Mouse (Mus musculus): ENCODE results near the gene Rap1b.
"Not testable (repeated sequence)": the region's sequence is repeated elsewhere in the genome, so short reads cannot be mapped to it uniquely, and the experiment has no call there.

Gene Rap1b

DNA sequence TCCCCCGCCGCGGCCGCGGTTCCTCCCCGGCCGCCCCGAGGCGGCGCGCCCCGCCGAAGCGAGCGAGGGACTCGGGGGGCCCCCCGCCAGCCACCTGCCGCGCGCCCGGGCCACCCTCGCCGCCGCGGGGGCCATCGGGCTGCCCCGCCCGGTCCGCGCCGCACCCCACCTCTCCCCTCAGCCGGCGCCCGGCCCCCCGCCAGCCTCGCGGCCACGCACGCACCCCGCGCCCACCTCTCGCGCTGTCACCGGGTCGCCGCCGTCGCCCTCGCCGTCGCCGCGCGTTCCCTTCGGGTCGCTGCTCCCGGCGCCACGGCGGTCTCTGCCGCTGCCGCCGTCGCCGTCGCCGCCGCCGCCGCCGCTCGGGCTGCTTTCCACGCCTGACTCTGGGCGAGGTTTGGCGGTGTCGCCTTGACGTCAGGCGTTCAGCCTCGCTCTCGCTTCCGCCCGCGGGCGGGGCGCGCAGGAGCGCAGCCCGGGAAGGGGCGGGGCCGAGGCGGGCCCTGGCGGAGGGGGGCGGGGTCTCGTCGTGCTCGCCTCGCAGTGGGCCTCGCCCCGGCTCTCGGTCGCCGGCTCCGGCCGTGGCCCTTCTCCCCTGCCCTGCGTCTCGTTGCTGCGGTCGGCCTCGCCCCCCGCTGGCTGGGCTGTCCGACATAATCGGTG is at the start of gene Rap1b:
Rap1b (minus strand) TSS at position 439 of the 663 bp plus-strand sequence.
- peak; percentile 74 for DNase-seq (ENCODE audit: low read depth, low spot score)

- no peak for DNase-seq (ENCODE audit: low read depth, low spot score)
Observed at GRCm38 (mm10) chr10:117895186-117895585, 49.4 kb upstream of the Rap1b start.

DNA sequence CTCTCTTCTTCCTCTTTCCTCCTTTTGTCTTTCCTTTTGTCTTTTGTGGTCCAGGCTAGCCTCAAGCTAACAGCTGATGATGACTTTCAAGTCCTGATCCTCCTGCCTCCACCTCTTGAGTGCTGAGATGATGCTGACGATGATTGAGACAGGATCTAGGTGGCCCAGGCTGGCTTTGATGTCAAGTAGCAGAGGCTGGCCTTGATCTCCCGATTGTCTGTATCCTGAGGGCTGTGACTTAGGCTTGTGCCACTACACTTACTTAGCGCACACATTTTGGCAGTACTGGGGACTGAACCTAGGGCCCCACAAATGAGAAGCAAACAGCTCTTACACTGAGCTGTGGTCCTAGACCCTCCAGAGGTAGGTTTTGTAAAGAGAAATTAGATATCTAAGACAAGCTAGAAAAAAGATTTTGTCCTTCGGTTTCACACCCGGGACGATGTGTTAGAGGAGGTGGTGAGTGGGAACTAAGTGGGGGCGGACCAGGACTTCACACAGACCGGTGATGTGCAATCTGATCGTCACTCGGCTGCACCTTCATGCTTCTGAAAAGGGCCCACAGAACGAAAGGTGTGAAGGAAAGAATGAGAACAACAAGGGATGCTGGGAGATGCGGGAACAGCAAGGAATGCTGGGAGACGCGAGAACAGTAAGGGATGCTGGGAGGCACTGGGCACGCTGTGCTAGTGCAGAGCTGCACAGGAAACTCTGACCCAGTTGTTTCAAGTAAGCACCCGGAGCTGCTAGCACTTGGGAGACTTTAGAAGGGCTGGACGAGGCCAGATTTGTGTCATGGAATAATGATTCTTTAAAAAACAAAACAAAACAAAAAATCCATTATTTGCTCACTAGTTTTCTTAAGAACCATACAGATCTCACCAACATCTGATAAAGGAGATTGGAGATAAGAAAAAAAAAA is 48.5 kb upstream of the Rap1b start:
- DNase-seq (ENCODE audit: low read depth, low spot score): no peak

DNA sequence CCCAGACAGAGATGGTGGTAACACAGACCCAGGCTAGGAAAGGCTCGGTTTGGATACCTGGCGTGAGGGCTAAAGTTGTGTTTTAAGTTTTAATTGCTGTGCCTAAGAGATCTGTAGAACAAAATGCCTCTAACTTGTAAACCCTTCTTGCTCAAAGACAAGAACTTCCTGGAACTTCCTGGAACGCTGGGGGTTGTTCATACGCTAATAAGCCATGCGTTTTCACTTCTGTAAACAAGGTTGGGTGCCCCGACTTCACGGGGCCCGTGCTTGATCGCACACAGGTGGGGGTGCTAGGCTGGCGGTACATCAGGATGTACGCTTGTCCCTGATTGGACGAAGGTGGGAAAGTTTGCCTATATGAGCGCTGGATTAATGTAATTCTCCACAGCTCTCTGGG is 47.3 kb upstream of the Rap1b start:
- DNase-seq (ENCODE audit: low read depth, low spot score): not testable (repeated sequence)

GRCm38 (mm10) chr10:117891327-117891726 is 45.5 kb upstream of the Rap1b start:
- no peak for DNase-seq (ENCODE audit: low read depth, low spot score)

- no peak for DNase-seq (ENCODE audit: low read depth, low spot score)
Observed at GRCm38 (mm10) chr10:117888822-117889221, 43.0 kb upstream of the Rap1b start.

- DNase-seq (ENCODE audit: low read depth, low spot score): no peak
Observed at GRCm38 (mm10) chr10:117885358-117885757, 39.5 kb upstream of the Rap1b start.

- DNase-seq (ENCODE audit: low read depth, low spot score): no peak
Observed at GRCm38 (mm10) chr10:117884760-117885159, 38.9 kb upstream of the Rap1b start.

DNA sequence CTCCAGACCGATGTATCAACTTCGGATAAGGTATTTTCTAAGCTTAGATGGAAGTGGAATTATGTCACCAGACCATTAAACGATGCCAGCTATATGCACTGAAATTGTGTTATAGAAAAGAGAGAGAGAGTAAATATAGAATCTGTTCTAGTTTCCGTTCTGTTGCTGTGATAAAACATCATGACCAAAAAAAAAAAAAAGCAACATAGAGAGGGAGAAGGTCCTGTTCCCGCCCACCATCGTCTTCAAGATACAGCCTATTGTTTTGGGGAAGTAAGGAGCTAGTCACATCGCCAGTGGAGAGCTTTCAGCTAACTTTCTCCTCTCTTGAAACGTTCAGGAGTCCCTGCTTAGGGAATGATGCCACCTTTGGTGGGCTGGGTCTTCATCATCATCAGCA is 37.6 kb upstream of the Rap1b start:
- DNase-seq (ENCODE audit: low read depth, low spot score): no peak

GRCm38 (mm10) chr10:117878628-117879027 is 32.8 kb upstream of the Rap1b start:
- DNase-seq (ENCODE audit: low read depth, low spot score): peak; percentile 31

DNA sequence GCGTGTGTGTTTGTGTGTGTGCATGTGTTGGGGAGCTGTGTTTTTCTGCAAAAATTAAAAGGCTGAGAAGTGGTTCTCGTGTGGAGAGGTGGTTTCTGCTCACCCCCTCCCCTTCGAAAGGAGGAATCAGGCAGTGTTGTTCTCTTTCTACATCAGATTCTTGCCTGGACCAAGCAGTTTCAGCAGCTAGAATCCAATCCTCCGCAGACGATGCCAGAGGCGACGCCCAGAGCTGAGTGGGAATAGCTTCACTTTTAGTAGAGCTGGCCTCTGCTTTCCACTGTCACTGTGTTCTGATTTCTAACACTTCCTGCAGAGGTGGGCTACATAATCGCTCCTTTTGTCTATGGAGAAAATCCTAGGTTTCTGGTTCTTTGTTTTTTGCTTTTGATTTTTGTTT is 31.0 kb upstream of the Rap1b start:
- peak; percentile 31 for DNase-seq (ENCODE audit: low read depth, low spot score)

DNA sequence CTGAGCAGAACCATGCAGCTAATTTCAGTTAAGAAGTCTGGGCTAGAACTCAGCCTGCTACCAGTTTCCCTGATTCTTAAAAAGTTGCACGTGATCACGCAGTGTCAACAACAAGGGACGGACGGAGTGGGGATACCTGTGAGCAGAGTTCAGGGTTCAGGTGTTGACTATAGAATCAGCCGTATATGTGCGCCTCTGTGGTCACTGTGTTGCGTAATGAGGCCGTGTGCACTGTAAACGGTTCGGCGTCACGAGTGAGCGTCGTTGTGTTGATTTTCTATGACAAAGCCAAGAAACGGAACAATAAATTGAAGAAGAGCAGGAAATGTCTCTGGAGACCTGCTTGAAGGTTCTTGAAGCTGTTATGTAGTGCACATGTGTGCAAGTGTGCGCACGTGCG is 30.6 kb upstream of the Rap1b start:
- no peak for DNase-seq (ENCODE audit: low read depth, low spot score)

DNA sequence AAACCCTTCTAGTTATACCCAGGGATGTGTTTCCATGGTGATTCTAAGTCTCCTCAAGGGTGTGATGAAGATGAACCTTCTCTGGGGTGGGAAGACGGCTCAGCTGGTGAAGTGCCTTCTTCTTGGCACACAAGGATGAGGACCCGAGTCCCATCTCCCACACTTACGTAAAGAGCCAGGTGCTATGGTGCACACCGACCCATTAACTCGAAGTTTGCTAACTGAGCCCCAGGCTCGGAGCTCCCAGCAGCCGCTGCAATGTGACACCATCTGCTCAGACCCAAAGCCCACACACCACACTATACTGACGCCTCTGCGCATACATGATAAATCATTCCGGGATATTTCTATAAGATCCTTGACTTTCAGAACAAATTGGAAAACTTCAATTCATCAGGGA is 29.1 kb upstream of the Rap1b start:
- DNase-seq (ENCODE audit: low read depth, low spot score): peak; percentile 71

- no peak for DNase-seq (ENCODE audit: low read depth, low spot score)
Observed at GRCm38 (mm10) chr10:117873952-117874351, 28.1 kb upstream of the Rap1b start.

GRCm38 (mm10) chr10:117872468-117872867 is 26.6 kb upstream of the Rap1b start:
- DNase-seq (ENCODE audit: low read depth, low spot score): no peak

DNA sequence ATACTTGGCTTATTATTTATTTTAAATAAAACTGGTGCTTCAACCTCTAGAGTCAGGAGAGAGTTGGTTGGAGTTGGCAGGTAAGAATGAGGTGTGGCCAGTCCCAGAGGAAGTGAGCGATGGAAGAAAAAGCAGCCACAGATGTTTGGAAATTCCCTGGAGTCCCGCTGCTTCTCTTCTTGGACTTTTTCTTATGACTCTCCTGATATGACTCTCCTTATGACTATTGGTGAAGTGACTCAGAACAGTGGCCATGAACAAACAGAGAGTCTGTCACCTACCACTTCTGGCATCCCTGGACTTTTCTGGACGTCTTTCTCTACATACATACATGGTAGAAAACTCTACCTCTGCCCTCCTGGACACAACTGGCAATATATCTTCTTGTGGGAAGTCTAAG is 21.5 kb upstream of the Rap1b start:
- no peak for DNase-seq (ENCODE audit: low read depth, low spot score)

DNA sequence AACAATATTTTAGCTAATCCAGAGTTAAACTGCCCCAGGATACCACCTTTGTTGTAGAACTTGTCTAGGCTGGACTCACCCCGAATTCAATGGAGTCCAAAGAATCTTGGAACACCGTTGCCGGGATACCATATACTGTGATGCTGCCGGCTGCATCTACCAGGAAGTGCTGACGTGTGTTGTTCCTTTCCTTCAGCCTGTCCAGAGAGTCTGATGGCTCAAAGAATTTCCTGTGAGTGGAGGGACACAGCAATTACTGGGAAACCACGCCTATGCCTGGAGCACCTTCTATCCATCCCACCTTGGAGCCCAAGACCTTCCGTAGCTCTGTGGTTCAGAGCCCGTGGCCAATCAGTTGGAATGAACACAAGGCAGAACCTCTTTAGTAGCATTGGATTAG is 20.8 kb upstream of the Rap1b start:
- no peak for DNase-seq (ENCODE audit: low read depth, low spot score)

DNA sequence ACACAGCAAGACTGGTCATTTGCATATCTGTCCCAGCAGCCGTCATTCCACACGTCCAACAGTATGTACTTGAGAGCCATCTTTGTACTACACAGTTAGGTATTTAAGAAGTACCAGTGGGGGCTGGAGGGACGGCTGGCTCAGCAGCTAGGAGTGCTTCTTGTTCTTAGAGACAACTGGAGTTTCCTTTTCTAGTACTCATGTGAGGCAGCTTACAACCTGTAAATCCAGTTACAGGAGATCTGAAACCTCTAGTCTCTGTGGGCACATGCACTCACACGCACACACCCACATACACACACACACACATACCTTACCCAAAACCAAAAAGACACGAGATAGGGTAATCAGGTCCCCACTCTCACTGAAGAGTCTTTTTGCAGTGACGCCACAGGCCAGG is 18.9 kb upstream of the Rap1b start:
- DNase-seq (ENCODE audit: low read depth, low spot score): no peak

- DNase-seq (ENCODE audit: low read depth, low spot score): no peak
Observed at GRCm38 (mm10) chr10:117864251-117864650, 18.4 kb upstream of the Rap1b start.

GRCm38 (mm10) chr10:117862014-117862580 is 16.3 kb upstream of the Rap1b start:
- DNase-seq (ENCODE audit: low read depth, low spot score): no peak

DNA sequence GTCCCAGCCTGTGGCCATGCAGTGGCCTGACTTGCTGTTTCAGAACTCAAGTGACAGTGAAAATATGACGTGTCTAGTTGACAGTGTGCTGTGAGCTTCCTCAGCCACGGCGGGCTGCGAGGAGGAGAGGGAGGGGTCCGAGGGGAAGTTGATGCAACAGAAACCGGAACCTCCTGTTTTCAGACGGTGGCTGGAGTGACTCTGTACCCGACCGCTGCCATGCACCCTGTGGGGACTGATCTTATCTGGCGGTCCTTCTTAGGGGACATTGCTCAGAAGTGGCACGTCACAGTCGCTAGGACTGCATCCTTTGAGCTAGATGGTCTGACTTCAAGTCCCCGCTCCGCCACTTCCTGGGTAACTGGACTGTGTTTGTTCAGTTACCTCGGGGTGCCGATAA is 15.1 kb upstream of the Rap1b start:
- DNase-seq (ENCODE audit: low read depth, low spot score): no peak

DNA sequence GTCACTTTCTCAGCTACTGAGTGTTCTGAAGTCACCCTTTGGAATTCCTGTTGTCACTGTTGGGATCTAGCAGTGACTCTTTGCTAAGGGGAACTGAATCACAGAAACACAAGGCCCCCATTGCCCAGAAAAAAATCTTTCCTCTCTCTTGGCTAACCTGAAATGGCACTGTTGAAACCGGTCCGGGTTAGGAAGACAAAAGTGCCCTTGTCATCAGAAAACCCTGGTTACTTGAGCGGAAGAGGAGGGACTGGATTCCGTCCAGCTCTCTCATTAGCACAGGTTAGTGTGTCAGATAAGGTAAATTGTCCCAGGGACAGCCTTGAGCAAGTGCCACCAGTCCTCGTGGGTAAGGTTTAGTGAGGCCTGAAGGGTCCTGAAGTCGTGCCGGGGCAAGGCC is 14.5 kb upstream of the Rap1b start:
- no peak for DNase-seq (ENCODE audit: low read depth, low spot score)

DNA sequence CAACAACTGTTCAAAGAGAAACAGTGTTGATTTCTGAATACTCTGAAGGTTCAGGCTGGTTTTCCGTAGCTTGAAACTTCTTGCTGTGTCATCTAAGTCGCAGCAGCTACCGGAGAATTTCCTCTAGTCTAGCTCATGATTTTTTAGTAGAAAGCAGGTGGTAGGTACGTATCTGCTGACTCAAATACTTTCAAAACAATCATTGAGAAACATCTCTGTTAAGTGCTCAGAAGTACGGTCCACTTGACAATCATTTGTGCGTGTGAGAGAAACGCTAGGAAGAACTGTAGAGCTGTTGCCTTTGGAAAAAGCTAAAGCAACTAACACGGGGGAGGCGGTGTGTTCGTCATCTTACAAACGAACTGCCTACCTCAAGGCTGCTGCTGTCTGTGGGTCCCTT is 14.0 kb upstream of the Rap1b start:
- no peak for DNase-seq (ENCODE audit: low read depth, low spot score)
